Mouse (Mus musculus) embryonic facial prominence, embryonic 14.5 days (tissue): ENCODE measurements around the gene Mrgpra1. TPM values are rescaled to one million over a fixed set of nuclear protein-coding genes. Genes with fewer than 3 reads are reported as not detected.
"Not testable (repeated sequence)": the region's sequence is repeated elsewhere in the genome, so short reads cannot be mapped to it uniquely, and the experiment has no call there.

Experiments used
- ATAC-seq: fragments of 200-750 bp; cut with Nextera tagmentation; 2 replicates; pipeline ENCODE4 v1.8.0; 2017; ENCODE audit warnings: low read depth, moderate number of reproducible peaks, moderate TSS enrichment
- DNase-seq: peaks from one replicate; pipeline ENCODE4 v3.0.0-alpha.2; 2015; ENCODE audit warnings: low spot score
- H3K27ac ChIP-seq: fragments of 300-500 bp; sonication (generic); replicated peaks from 2 replicates; pipeline ENCODE4 v1.5.1; 2014; ENCODE audit warnings: low read depth, mild to moderate bottlenecking, low read length, moderate library complexity
- H3K27me3 ChIP-seq: fragments of 300-500 bp; sonication (generic); replicated peaks from 2 replicates; pipeline ENCODE4 v1.6.1; 2014; ENCODE audit warnings: low read length; ENCODE audit not compliant: control insufficient read depth, insufficient read depth
- H3K36me3 ChIP-seq: fragments of 300-500 bp; sonication (generic); 2 replicates; pipeline ENCODE4 v1.6.1; 2014; ENCODE audit warnings: low read length, mixed read lengths; ENCODE audit not compliant: control insufficient read depth, insufficient read depth
- H3K4me1 ChIP-seq: fragments of 300-500 bp; sonication (generic); 2 replicates; pipeline ENCODE4 v1.6.1; 2014; ENCODE audit warnings: antibody characterized with exemption, low read length; ENCODE audit not compliant: control insufficient read depth, insufficient read depth
- H3K4me2 ChIP-seq: fragments of 300-500 bp; sonication (generic); 2 replicates; pipeline ENCODE4 v1.6.1; 2014; ENCODE audit warnings: low read depth, mild to moderate bottlenecking, low read length, moderate library complexity, mixed read lengths
- H3K4me3 ChIP-seq: fragments of 300-500 bp; sonication (generic); 2 replicates; pipeline ENCODE4 v1.5.1; 2014; ENCODE audit warnings: low read depth, mild to moderate bottlenecking, low read length
- H3K9ac ChIP-seq: fragments of 300-500 bp; sonication (generic); 2 replicates; pipeline ENCODE4 v1.6.1; 2014; ENCODE audit warnings: low read depth, mild to moderate bottlenecking, low read length, moderate library complexity, mixed read lengths
- H3K9me3 ChIP-seq: fragments of 300-500 bp; sonication (generic); 2 replicates; pipeline ENCODE4 v1.6.1; 2016; ENCODE audit warnings: low read length; ENCODE audit not compliant: control insufficient read depth
- WGBS: fragments of 180-500 bp; shearing (Covaris S2); extraction: QIAGEN DNeasy Blood & Tissue Kit; methylation state at CpG from one replicate; pipeline ENCODE4 v1.1.7; 2014; 5-methylcytosine and 5-hydroxymethylcytosine counted together
- polyA plus RNA-seq: library from polyadenylated mRNA; unstranded; fragments of >200 nt; fragmentation: Nextera tagmentation; extraction: Ambion mirVana; gene quantifications from 2 replicates; pipeline ENCODE4 v1.2.1, GENCODE M21; 2014

Mrgpra1 gene
- polyA plus RNA-seq, result 0.15 and 0.20 TPM in 2 replicates

GRCm38 (mm10) chr7:47354140-47354539, at the start of gene Mrgpra1:
Gene Mrgpra1, minus strand, starts transcription at chr7:47354240.
- H3K4me1 ChIP-seq, result no peaks in the 10 kb centered on the region
- WGBS, result 82% methylated on average over 1 of the region's 1 CpGs
- no peaks in the 10 kb centered on the region for H3K27me3 ChIP-seq
- H3K27ac ChIP-seq, result no peak within 1 kb of the TSS
- DNase-seq (no peak), ATAC-seq (no peak)
- no peaks in the 10 kb centered on the region for H3K36me3 ChIP-seq
- H3K9me3 ChIP-seq, result peaks cover 9% of the 10 kb centered on the region; the same call in 1 of the 2 replicates
- H3K9ac ChIP-seq, result no peak within 1 kb of the TSS
- H3K4me3 ChIP-seq, result no peak within 1 kb of the TSS
- no peak within 1 kb of the TSS for H3K4me2 ChIP-seq

DNA sequence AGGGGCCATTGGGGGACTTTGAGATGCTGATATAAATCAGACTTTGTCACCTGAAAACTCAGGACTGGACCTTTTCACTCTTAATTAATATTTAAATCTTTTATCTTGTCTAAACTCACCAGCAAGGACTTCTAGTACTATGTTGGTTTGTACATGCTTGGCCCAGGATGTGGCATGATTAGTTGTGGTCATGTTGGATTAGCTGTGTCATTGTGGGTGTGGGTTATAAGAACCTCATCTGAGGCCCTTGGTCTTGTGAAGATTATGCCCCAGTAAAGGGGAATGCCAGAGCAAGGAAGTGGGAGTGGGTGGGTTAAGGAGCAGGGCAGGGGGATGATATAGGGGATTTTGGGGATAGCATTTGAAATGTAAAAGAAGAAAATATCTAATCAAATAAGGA, 47.1 kb upstream of the Mrgpra1 start:
- Histone ChIP-seq H3K4me1 (no peaks in the 10 kb centered on the region), H3K4me3 (no peak overlapping the region), H3K27me3 (no peaks in the 10 kb centered on the region), H3K9me3 (0 out of 2 replicates have a peak, but pooled peaks cover 3% of the 10 kb centered on the region), H3K27ac (no peak overlapping the region), H3K4me2 (no peak overlapping the region), H3K36me3 (no peaks in the 10 kb centered on the region), H3K9ac (no peak overlapping the region)
- DNase-seq, result no peak
- no peak for ATAC-seq

GRCm38 (mm10) chr7:47348421-47348820, 5.6 kb downstream of the Mrgpra1 start:
- H3K27ac ChIP-seq, result no peak overlapping the region
- H3K9me3 ChIP-seq, result 0 out of 2 replicates have a peak, but pooled peaks cover 4% of the 10 kb centered on the region
- no peaks in the 10 kb centered on the region for H3K4me1 ChIP-seq
- ATAC-seq (no peak), DNase-seq (no peak)
- no peaks in the 10 kb centered on the region for H3K36me3 ChIP-seq
- H3K27me3 ChIP-seq, result no peaks in the 10 kb centered on the region
- no peak overlapping the region for H3K4me2 ChIP-seq
- 63% methylated on average over 3 of the region's 3 CpGs for WGBS
- no peak overlapping the region for H3K9ac ChIP-seq
- H3K4me3 ChIP-seq, result no peak overlapping the region

DNA sequence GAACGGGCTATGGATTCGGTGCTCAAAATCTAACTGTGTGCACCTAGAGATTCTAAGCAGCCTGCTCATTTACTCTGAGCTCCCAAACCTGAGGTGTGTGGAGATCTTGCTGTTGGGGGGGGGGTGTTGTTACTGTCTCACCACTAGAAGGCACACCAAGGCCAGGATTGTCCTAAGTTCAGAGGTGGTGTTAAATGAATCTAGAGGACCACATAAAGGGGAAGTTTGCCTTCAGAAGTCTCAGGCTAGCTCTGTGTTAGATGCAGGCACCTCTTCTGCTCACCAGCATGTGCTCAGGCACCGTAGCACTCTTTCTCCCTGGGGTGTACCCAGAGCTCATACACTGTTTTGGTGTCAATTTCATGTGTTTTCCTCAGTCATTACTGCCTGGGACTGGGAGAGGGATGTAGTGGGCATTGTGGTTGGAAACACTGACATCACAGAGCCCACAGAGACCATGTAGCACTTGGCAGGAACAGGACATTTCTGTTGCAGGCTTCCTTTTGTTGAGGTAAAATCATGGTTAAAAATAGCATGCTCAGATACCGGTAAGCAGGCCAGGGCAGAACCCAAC, 8.0 kb downstream of the Mrgpra1 start:
- Histone ChIP-seq H3K9me3 (peaks cover 11% of the 10 kb centered on the region; the same call in 1 of the 2 replicates), H3K9ac (no peak overlapping the region), H3K4me1 (no peaks in the 10 kb centered on the region), H3K4me3 (no peak overlapping the region), H3K27me3 (no peaks in the 10 kb centered on the region), H3K36me3 (no peaks in the 10 kb centered on the region), H3K4me2 (no peak overlapping the region), H3K27ac (no peak overlapping the region)
- ATAC-seq, result no peak
- 79% methylated on average over 4 of the region's 4 CpGs for WGBS
- no peak for DNase-seq

- WGBS, result 76% methylated on average over 3 of the region's 3 CpGs
- ATAC-seq, H3K4me3 ChIP-seq, H3K27ac ChIP-seq, H3K4me1 ChIP-seq, H3K36me3 ChIP-seq, DNase-seq, H3K4me2 ChIP-seq, H3K27me3 ChIP-seq, H3K9me3 ChIP-seq, H3K9ac ChIP-seq: not testable (repeated sequence)
Measured at GRCm38 (mm10) chr7:47341887-47342286, 12.2 kb downstream of the Mrgpra1 start.

- not testable (repeated sequence) for H3K9me3 ChIP-seq, H3K27ac ChIP-seq, H3K4me2 ChIP-seq, DNase-seq, H3K36me3 ChIP-seq, H3K4me1 ChIP-seq, ATAC-seq, H3K4me3 ChIP-seq, H3K9ac ChIP-seq, H3K27me3 ChIP-seq
- WGBS, result 56% methylated on average over 3 of the region's 3 CpGs
Measured at GRCm38 (mm10) chr7:47341389-47341788, 12.7 kb downstream of the Mrgpra1 start.

DNA sequence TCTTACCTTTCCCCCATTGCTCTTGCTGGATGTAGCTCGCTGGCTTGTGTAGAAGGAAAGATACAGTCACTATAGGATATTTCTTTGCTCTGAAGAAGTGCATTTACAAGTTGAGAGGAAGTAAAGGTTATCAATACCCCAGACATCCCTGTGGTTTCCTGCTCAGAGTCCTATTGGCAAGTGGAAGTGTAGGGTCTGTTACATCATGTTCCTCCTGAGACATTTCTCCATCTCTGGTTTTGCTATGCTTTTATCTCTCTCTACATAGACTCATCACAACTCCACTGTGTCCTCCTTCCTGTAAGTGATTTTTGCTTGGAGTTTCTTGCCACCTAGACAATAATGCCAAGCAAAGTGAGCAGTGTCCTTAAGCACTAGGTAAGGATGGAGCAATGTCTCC, 35.7 kb downstream of the Mrgpra1 start:
- no peak overlapping the region for H3K4me3 ChIP-seq
- WGBS, result 52% methylated on average over 1 of the region's 1 CpGs
- no peak overlapping the region for H3K27ac ChIP-seq
- DNase-seq, result no peak
- no peak overlapping the region for H3K9ac ChIP-seq
- H3K36me3 ChIP-seq, result no peaks in the 10 kb centered on the region
- no peak for ATAC-seq
- 0 out of 2 replicates have a peak, but pooled peaks cover 4% of the 10 kb centered on the region for H3K9me3 ChIP-seq
- H3K27me3 ChIP-seq, result no peaks in the 10 kb centered on the region
- no peak overlapping the region for H3K4me2 ChIP-seq
- H3K4me1 ChIP-seq, result no peaks in the 10 kb centered on the region

DNA sequence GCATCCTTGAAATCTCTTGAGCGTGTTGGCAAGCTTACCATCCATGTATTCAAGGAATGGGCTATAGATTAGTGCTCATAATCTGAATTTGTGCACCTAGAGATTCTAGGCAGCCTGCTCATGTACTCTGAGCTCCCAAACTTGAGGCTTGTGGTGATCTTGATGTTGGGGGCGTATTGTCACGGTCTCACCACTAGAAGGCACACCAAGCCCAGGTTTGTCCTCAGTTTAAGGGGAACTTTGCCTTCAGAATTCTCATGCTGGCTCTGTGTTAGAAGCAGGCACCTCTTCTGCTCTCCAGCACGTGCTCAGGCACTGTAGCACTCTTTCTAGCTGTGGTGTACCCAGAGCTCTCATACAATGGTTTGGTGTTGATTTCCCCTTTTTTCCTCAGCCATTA, 41.8 kb downstream of the Mrgpra1 start:
- ATAC-seq (no peak), DNase-seq (no peak)
- Histone ChIP-seq H3K27ac (no peak overlapping the region), H3K27me3 (no peaks in the 10 kb centered on the region), H3K9ac (no peak overlapping the region), H3K4me2 (no peak overlapping the region), H3K36me3 (no peaks in the 10 kb centered on the region), H3K4me3 (no peak overlapping the region), H3K4me1 (no peaks in the 10 kb centered on the region), H3K9me3 (0 out of 2 replicates have a peak, but pooled peaks cover 4% of the 10 kb centered on the region)
- 16% methylated on average over 4 of the region's 4 CpGs for WGBS

GRCm38 (mm10) chr7:47309855-47310254, 44.2 kb downstream of the Mrgpra1 start:
- Histone ChIP-seq H3K9me3 (0 out of 2 replicates have a peak, but pooled peaks cover 14% of the 10 kb centered on the region), H3K4me2 (no peak overlapping the region), H3K27me3 (no peaks in the 10 kb centered on the region), H3K4me1 (no peaks in the 10 kb centered on the region), H3K27ac (no peak overlapping the region), H3K36me3 (no peaks in the 10 kb centered on the region), H3K9ac (no peak overlapping the region), H3K4me3 (no peak overlapping the region)
- DNase-seq (no peak), ATAC-seq (no peak)
- WGBS, result 88% methylated on average over 10 of the region's 10 CpGs
